Mouse (Mus musculus) liver, embryonic 18 days (tissue): ENCODE measurements around the gene Gnao1. TPM values are rescaled to one million over a fixed set of nuclear protein-coding genes. Genes with fewer than 3 reads are reported as not detected.

Experiments
- polyA plus RNA-seq: library from polyadenylated mRNA; depleted of rRNA; stranded (reverse); fragments of >200 nt; gene quantifications from 2 replicates; pipeline ENCODE4 v1.2.3, GENCODE M21; 2012; rRNA removed

Gene Gnao1
- 0.24 and 0.41 TPM in 2 replicates for polyA plus RNA-seq

GRCm38 (mm10) chr8:93809686-93810027 lies at the start of gene Gnao1:
TSS of gene Gnao1 (plus strand) at chr8:93809966.

GRCm38 (mm10) chr8:94012013-94012951 lies 202.5 kb downstream of the Gnao1 start, which contains the start of gene Amfr:
TSS of gene Amfr (minus strand) at chr8:94012842.

Other genes starting within 250 kb of the Gnao1 start
- gene Amfr, start 202.9 kb downstream of the Gnao1 start, polyA plus RNA-seq = 47.1 and 50.3 TPM in 2 replicates
- 38.1 and 40.6 TPM in 2 replicates for gene Nudt21, start 227.1 kb downstream of the Gnao1 start, polyA plus RNA-seq
- gene Ogfod1, start 227.2 kb downstream of the Gnao1 start, polyA plus RNA-seq = 3.5 and 4.5 TPM in 2 replicates